41 mouse cellular contexts compared by ENCODE assay signal in the genomic region with DNA sequence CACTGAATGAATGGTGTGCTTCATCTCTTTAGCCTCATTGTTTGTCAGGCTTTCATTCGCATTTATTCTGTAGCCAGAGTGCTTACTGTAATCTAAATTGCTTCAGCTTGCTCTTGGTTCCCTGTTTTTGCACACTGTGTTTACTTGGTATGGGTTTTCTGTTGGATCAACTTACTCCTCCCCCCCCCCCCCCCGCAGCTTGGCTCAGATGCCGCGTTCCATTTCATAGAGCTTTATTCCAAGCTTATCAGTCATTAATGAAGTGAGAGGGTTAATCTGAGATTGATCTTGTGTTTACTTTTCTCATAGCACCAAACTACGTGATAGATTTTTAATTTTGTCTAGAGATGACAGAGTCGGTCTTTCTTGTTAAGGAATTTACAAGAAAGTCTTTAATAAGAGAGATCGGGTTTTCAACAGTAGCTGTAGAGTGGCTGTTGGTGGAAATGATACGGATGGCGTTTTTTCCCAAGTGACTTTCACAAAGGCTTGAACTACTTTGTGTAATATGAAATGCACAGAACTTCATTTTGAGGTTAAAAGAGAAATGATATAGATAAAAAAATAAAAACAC. TPM values are rescaled to one million over a fixed set of nuclear protein-coding genes. Genes with fewer than 3 reads are reported as not detected.
"Had no signal": no experiment of that assay in that cellular context is flagged by ENCODE, and none has a peak within 500 bp of the region (broad histone marks: within the 10 kb centered on the region; RNA-seq: fewer than 3 reads in every experiment).

No protein-coding gene starts in this region.

- H3K9ac ChIP-seq: heart, embryonic 12.5 days; heart, embryonic 13.5 days; heart, embryonic 15.5 days; hindbrain, embryonic 12.5 days; hindbrain, embryonic 13.5 days; hindbrain, embryonic 14.5 days; hindbrain, embryonic 15.5 days; intestine, embryonic 15.5 days; kidney, embryonic 15.5 days had no signal

- H3K4me3 ChIP-seq: heart, adult 2 months; heart, embryonic 10.5 days; heart, embryonic 12.5 days; heart, embryonic 13.5 days; heart, embryonic 15.5 days; hindbrain, embryonic 10.5 days; hindbrain, embryonic 12.5 days; hindbrain, embryonic 13.5 days; hindbrain, embryonic 15.5 days; intestine, embryonic 15.5 days; kidney, embryonic 15.5 days; layer of hippocampus, adult 2 months had no signal

- H3K4me2 ChIP-seq: heart, embryonic 11.5 days; heart, embryonic 12.5 days; heart, embryonic 13.5 days; heart, embryonic 15.5 days; hindbrain, embryonic 12.5 days; hindbrain, embryonic 13.5 days; hindbrain, embryonic 14.5 days; hindbrain, embryonic 15.5 days; intestine, embryonic 15.5 days; kidney, embryonic 15.5 days had no signal

- H3K4me1 ChIP-seq: heart, embryonic 10.5 days; heart, embryonic 12.5 days; heart, embryonic 13.5 days; heart, embryonic 15.5 days; hindbrain, embryonic 10.5 days; hindbrain, embryonic 12.5 days; hindbrain, embryonic 13.5 days; hindbrain, embryonic 15.5 days; intestine, embryonic 15.5 days; kidney, embryonic 15.5 days had no signal

- H3K27ac ChIP-seq: heart, adult 2 months; heart, embryonic 10.5 days; heart, embryonic 13.5 days; heart, embryonic 15.5 days; hindbrain, embryonic 10.5 days; hindbrain, embryonic 12.5 days; hindbrain, embryonic 13.5 days; hindbrain, embryonic 14.5 days; hindbrain, embryonic 15.5 days; hindbrain, postnatal 0 days; intestine, embryonic 15.5 days; kidney, embryonic 15.5 days; kidney, postnatal 0 days; layer of hippocampus, adult 2 months had no signal

- DNase-seq: heart, adult 18-20 months; heart, adult 2 months; heart, postnatal 10 days; heart, postnatal 14 days; heart, postnatal 36 days; heart, postnatal 4 days; kidney, adult 11 months; kidney, adult 18-20 months; kidney, adult 2 months; kidney, adult 8-10 months; kidney, adult 9 months; kidney, postnatal 10 days; kidney, postnatal 14 days; kidney, postnatal 25 days; kidney, postnatal 36 days; kidney, postnatal 4 days; layer of hippocampus, adult 9-11 months had no signal

- H3K9me3 ChIP-seq: heart, embryonic 10.5 days; heart, embryonic 12.5 days; heart, embryonic 13.5 days; heart, embryonic 15.5 days; hindbrain, embryonic 10.5 days; hindbrain, embryonic 12.5 days; hindbrain, embryonic 13.5 days; hindbrain, embryonic 15.5 days; intestine, embryonic 15.5 days; kidney, embryonic 15.5 days had no signal

- H3K36me3 ChIP-seq: heart, embryonic 10.5 days; heart, embryonic 12.5 days; heart, embryonic 13.5 days; heart, embryonic 15.5 days; hindbrain, embryonic 10.5 days; hindbrain, embryonic 12.5 days; hindbrain, embryonic 13.5 days; hindbrain, embryonic 15.5 days; intestine, embryonic 15.5 days; kidney, embryonic 15.5 days had no signal

- H3K27me3 ChIP-seq: heart, embryonic 12.5 days; heart, embryonic 13.5 days; heart, embryonic 15.5 days; hindbrain, embryonic 12.5 days; hindbrain, embryonic 13.5 days; hindbrain, embryonic 15.5 days; intestine, embryonic 15.5 days; kidney, embryonic 15.5 days had no signal

- ATAC-seq: hindbrain, embryonic 16.5 days; hindbrain, postnatal 0 days; inflammation-experienced regulatory T-cells, adult 6 months; intestine, embryonic 15.5 days; intestine, embryonic 16.5 days; intestine, postnatal 0 days had no signal

RNA-seq across cellular contexts. Expression of a gene that starts 59.6 kb away (rescaled TPM):
- polyA plus RNA-seq: heart, adult 2 months; heart, embryonic 14.5 days; heart, embryonic 16.5 days; hindbrain, embryonic 10.5 days; hindbrain, embryonic 11.5 days; hindbrain, embryonic 12.5 days; intestine, embryonic 15.5 days; intestine, postnatal 0 days; kidney, embryonic 16.5 days; large intestine, adult 2 months had no signal
